Mouse (Mus musculus) cortical plate, adult 2 months (tissue): ENCODE measurements at regions not wholly inside any gene's neighbourhood (a gene's known extent, or its start where the extent isn't known, plus 50 kb on each side); places are given as distances from the start of the nearest gene placed in this dataset.

Experiments
- CTCF ChIP-seq: fragments of 200-500 bp; IDR thresholded peaks from 2 replicates; pipeline ENCODE4 v1.5.1; 2011; ENCODE audit warnings: mild to moderate bottlenecking, control low read depth, low read length; ENCODE audit not compliant: insufficient read depth; ENCODE audit errors: extremely low read depth
- POLR2A ChIP-seq: fragments of 200-500 bp; IDR thresholded peaks from 2 replicates; pipeline ENCODE4 v1.6.1; 2011; ENCODE audit warnings: mild to moderate bottlenecking, low read length, control low read depth; ENCODE audit not compliant: insufficient read depth; ENCODE audit errors: extremely low read depth

GRCm38 (mm10) chr2:21908813-21909480, 318.4 kb upstream of the Myo3a start:
- TF ChIP-seq CTCF (no peak), POLR2A (no peak)
